24 mouse cellular contexts compared by ENCODE assay signal in the genomic region with DNA sequence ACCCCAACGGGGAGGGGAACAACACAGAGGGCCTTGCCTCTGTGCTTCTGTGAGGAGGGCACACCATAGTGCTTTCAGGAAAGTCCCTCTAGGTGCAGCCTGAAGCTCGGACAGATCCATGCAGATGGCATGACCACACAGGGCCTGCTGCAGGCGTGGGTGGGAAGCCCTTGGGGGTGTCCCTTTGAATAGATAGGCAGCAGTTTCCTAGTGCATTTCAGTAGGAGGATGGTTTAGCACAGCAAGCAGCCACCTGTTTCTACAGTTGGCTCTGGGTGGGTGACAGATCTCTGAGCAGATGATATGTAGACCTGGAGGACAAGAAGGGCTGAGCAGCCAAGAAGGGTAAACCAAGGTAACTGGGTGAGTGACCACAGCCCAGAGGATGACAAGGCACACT.
"Had no signal": no experiment of that assay in that cellular context is flagged by ENCODE, and none has a peak within 500 bp of the region (broad histone marks: within the 10 kb centered on the region; RNA-seq: fewer than 3 reads in every experiment).

No protein-coding gene starts in this region.

- H3K36me3 ChIP-seq: limb, embryonic 12.5 days; midbrain, embryonic 13.5 days; neural tube, embryonic 12.5 days; neural tube, embryonic 15.5 days had no signal

- H3K4me3 ChIP-seq: layer of hippocampus, adult 2 months; limb, embryonic 12.5 days; limb, embryonic 15.5 days; midbrain, embryonic 13.5 days; neural tube, embryonic 12.5 days; neural tube, embryonic 15.5 days had no signal

- H3K9me3 ChIP-seq: limb, embryonic 12.5 days; limb, embryonic 15.5 days; midbrain, embryonic 13.5 days; neural tube, embryonic 12.5 days; neural tube, embryonic 15.5 days had no signal

- H3K27ac ChIP-seq: layer of hippocampus, adult 2 months; limb, embryonic 12.5 days; limb, embryonic 15.5 days; liver, embryonic 14.5 days; macrophage; midbrain, embryonic 13.5 days; neural tube, embryonic 12.5 days; neural tube, embryonic 15.5 days; stomach, postnatal 0 days had no signal

- H3K4me1 ChIP-seq: limb, embryonic 12.5 days; midbrain, embryonic 13.5 days; neural tube, embryonic 12.5 days had no signal

- ATAC-seq: intestine, embryonic 16.5 days; liver, postnatal 0 days; lung, postnatal 0 days; midbrain, embryonic 13.5 days had no signal

- H3K9ac ChIP-seq: limb, embryonic 12.5 days; limb, embryonic 15.5 days; liver, embryonic 14.5 days; liver, postnatal 0 days; lung, embryonic 14.5 days; midbrain, embryonic 13.5 days; neural tube, embryonic 12.5 days; neural tube, embryonic 15.5 days had no signal

- H3K4me2 ChIP-seq: limb, embryonic 12.5 days; limb, embryonic 15.5 days; liver, embryonic 11.5 days; lung, embryonic 14.5 days; midbrain, embryonic 13.5 days; neural tube, embryonic 12.5 days; neural tube, embryonic 15.5 days had no signal

- H3K27me3 ChIP-seq: limb, embryonic 12.5 days; limb, embryonic 15.5 days; midbrain, embryonic 13.5 days; neural tube, embryonic 12.5 days; neural tube, embryonic 15.5 days had no signal

- DNase-seq: kidney, adult 18-20 months; kidney, adult 9 months; kidney, postnatal 14 days; kidney, postnatal 4 days; left cerebral cortex, postnatal 4 days; liver, postnatal 0 days; lung, embryonic 14.5 days; right cerebral cortex, adult 18-20 months; right cerebral cortex, postnatal 14 days; right cerebral cortex, postnatal 4 days; thymus, adult 18-20 months; thymus, postnatal 36 days had no signal
